Mouse (Mus musculus) monocyte, adult 59 days (primary cell): Measurements from ENCODE around the gene Mettl7a1. TPM values are rescaled to one million over a fixed set of nuclear protein-coding genes. Genes with fewer than 3 reads are reported as not detected.

Experiments used
- total RNA-seq, 2 experiments: library from RNA; stranded (reverse); gene quantifications; one replicate each; pipeline ENCODE4 v1.2.4; 2023

Gene Mettl7a1
- 10 to 100 TPM; 63.1 to 73.6 TPM for total RNA-seq

DNA sequence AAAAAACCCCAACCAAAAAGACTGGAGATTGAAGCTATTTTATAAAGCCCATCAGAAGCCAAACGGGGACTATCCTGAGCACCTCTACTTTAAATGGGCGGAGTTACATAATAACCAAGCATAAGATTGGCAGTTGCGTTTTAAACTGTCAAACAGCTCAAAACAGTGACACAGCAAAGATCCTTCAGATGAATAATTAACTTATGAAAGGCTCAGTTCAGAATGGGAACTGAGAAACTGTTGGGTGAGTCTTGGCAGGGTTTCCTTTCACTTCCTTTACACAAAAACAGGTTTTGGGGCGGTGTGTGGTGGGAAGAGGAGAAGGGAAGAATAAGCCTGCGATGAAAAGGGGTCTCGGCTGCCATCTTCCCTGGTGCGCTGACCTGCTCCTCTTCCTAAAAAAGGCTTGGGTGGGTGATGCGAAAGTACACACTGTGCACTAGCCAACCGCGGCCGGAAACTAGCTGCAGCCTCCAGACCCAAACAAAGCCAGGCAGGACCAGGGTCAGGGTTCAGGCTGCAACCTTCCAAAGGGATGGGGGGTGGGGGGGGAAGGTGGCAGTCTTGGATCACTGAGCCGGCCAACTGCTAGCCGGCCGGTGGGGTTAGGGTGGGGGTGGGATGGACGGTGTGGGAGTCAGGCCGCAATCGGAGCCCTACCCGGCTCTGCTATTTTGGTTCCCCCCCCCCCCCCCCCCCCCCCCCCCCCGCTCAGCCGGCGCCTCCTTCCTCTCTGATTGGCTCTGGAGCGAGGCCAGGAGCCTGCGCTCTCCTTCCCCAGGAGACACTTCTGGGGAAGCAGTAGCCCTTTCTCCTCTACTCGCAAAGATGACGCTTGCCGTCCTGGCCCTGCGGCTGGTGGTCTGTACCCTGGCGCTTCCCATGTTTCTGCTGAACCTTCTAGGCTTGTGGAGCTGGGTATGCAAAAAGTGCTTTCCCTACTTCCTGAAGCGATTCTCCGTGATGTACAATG is at the start of gene Mettl7a1:
Mettl7a1 (plus strand) TSS at position 122 of the 973 bp plus-strand sequence.

DNA sequence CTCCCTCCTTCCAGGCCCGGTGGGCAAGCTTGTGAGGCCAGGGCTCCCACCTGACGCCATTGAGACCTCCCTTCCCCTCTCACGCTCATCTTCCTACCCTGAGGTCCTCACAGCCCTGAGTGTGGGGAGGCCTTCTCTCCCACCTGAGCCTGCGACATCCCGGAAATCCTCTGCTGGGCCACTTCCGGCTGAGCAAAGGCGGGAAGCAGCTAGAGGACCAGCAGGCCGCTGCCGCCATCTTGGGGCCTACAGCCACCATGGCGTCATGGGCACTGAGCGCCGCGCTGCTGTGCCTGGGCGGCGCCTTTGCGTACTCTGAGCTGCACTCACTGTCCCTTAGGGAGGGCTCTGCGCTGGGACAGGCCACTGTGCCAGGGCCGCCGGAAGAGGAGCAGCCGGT is 23.3 kb upstream of the Mettl7a1 start, which contains the start of gene Tmprss12:
Tmprss12 (plus strand) TSS at position 212 of the 400 bp plus-strand sequence.

GRCm38 (mm10) chr15:100334629-100335028 is 30.7 kb downstream of the Mettl7a1 start, which contains the start of gene Mettl7a3:
Gene Mettl7a3 (plus strand): TSS chr15:100334929.

DNA sequence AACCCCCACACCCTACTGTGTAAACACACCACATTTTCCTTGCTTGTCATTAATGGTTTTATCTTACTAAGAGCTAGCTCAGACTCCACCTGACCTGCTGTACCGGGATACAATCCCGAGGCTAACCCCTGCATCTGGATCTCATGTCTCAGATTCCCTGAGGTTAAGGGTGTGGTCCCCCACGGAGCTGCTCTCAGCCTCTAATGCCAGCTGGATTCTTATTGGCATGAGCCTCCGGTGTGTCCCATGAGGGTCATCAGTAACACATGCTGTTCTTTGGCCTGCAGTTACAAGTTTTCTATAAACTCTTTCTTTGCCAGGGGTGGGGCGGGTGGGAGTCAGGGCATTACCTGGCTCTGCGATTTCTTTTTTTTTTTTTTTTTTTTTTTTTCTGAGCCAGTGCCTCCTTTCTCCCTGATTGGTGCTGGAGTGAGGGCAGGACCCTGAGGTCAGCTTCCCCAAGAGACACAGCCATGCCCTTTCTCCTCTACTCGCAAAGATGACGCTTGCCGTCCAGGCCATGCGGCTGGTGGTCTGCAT is 48.8 kb downstream of the Mettl7a1 start, which contains the start of the genes Methig1 and Mettl7a2:
Methig1 (plus strand) TSS at position 439 of the 540 bp plus-strand sequence.
Mettl7a2 (plus strand) TSS at position 490 of the 540 bp plus-strand sequence.

DNA sequence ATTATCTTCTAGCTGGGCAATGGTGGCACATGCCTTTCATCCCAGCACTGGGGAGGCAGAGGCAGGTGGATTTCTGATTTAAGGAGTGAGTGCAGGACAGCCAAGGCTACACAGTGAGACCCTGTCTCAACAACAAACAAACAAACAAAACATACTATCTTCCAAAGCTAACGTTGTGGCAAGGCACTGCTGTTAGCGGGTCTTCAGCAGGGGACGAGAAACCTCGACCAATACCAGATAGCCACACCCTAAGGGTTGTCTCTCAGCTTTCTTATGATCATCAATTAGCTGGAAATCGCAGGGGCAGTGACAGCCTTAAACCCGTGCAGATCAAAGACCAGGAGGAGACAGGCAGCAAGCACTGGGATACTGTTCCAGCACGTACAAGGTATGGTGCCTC is 60.3 kb downstream of the Mettl7a1 start, which contains the start of gene Higd1c:
Higd1c (plus strand) TSS at position 301 of the 400 bp plus-strand sequence.

Other genes with a start within 250 kb of the Mettl7a1 start
- 10 to 100 TPM; 58.9 to 73.3 TPM for gene Atf1, start 76.3 kb upstream of the Mettl7a1 start, total RNA-seq
- gene Tmprss12, start 23.3 kb upstream of the Mettl7a1 start, total RNA-seq, result not detected
- gene Mettl7a3, start 30.8 kb downstream of the Mettl7a1 start, total RNA-seq, result under 1 TPM in 1 of 2 experiments, not detected in 1; 0.63 TPM
- gene Methig1, start 49.0 kb downstream of the Mettl7a1 start, total RNA-seq, result not detected
- 1 to 10 TPM; 2.0 to 2.5 TPM for gene Mettl7a2, start 49.1 kb downstream of the Mettl7a1 start, total RNA-seq
- gene Higd1c, start 60.4 kb downstream of the Mettl7a1 start, total RNA-seq, result not detected
- gene Gm5475, start 118.0 kb downstream of the Mettl7a1 start, total RNA-seq, result not detected
- gene Slc11a2, start 120.9 kb downstream of the Mettl7a1 start, total RNA-seq, result 10 to 100 TPM; 30.3 to 30.6 TPM
- 10 to 100 TPM; 27.2 to 29.2 TPM for gene Letmd1, start 164.9 kb downstream of the Mettl7a1 start, total RNA-seq
- gene Csrnp2, start 191.3 kb downstream of the Mettl7a1 start, total RNA-seq, result 1 to 10 TPM; 2.0 to 2.7 TPM
- 1 to 10 TPM; 7.2 to 8.8 TPM for gene Tfcp2, start 247.9 kb downstream of the Mettl7a1 start, total RNA-seq